Mouse (Mus musculus) ES-E14 (cell line): ENCODE data around the gene Nop53.

Experiments
- MAFK ChIP-seq: IDR thresholded peaks from 2 replicates; pipeline ENCODE4 v1.6.1; 2014; ENCODE audit warnings: mild to moderate bottlenecking, low read depth, low read length, inconsistent platforms; ENCODE audit not compliant: insufficient read depth
- ZNF384 ChIP-seq: IDR thresholded peaks from 2 replicates; pipeline ENCODE4 v1.6.1; 2012; ENCODE audit warnings: low read depth, low read length, inconsistent platforms

- no peak for TF ChIP-seq ZNF384
- no peak for TF ChIP-seq MAFK
Observed at GRCm38 (mm10) chr7:15966489-15966888, 20.6 kb upstream of the Nop53 start.
